Mouse (Mus musculus): Measurements from ENCODE around the gene Sema3e.

GRCm38 (mm10) chr5:14025205-14026124, at the start of gene Sema3e:
- TF ChIP-seq POLR2A (IDR thresholded peaks at IDR 0.05; ENCODE audit: extremely low read depth, insufficient read depth, low read length) (no peak), CTCF (IDR thresholded peaks at IDR 0.05; ENCODE audit: low read depth, low read length) (no peak)

Data from liver, adult 2 months (tissue).